Mouse (Mus musculus): ENCODE data around the gene Fgg. TPM values are rescaled to one million over a fixed set of nuclear protein-coding genes. Genes with fewer than 3 reads are reported as not detected.

Fgg gene
- polyA plus RNA-seq, 1 experiment from 2014 or later = 8.8 TPM

- Histone ChIP-seq H3K4me1 (no peaks in the 10 kb centered on the region), H3K36me3 (no peaks in the 10 kb centered on the region), H3K4me3 (replicated peaks) (no peak overlapping the region), H3K27me3 (no peaks in the 10 kb centered on the region), H3K9ac (no peak overlapping the region), H3K27ac (no peak overlapping the region), H3K9me3 (replicated peaks) (no peaks in the 10 kb centered on the region), H3K4me2 (no peak overlapping the region)
- ATAC-seq (replicated peaks; ENCODE audit: low FRiP score) = no peak
- 85% methylated on average over 7 of the region's 7 CpGs for WGBS
Measured at GRCm38 (mm10) chr3:83004801-83005200, 2.7 kb upstream of the Fgg start.

- no peaks in the 10 kb centered on the region for H3K36me3 ChIP-seq
- 76% methylated on average over 11 of the region's 11 CpGs for WGBS
- H3K9ac ChIP-seq = no peak overlapping the region
- H3K27ac ChIP-seq = no peak overlapping the region
- no peaks in the 10 kb centered on the region for H3K27me3 ChIP-seq
- no peaks in the 10 kb centered on the region for H3K4me1 ChIP-seq
- no peaks in the 10 kb centered on the region for H3K9me3 ChIP-seq (replicated peaks)
- no peak overlapping the region for H3K4me2 ChIP-seq
- no peak overlapping the region for H3K4me3 ChIP-seq (replicated peaks)
- no peak for ATAC-seq (replicated peaks; ENCODE audit: low FRiP score)
Measured at GRCm38 (mm10) chr3:83010291-83010690, 2.8 kb downstream of the Fgg start.

GRCm38 (mm10) chr3:83011136-83011535 is 3.6 kb downstream of the Fgg start:
- H3K9me3 ChIP-seq (replicated peaks) = no peaks in the 10 kb centered on the region
- H3K4me1 ChIP-seq = no peaks in the 10 kb centered on the region
- no peak for ATAC-seq (replicated peaks; ENCODE audit: low FRiP score)
- no peak overlapping the region for H3K9ac ChIP-seq
- no peak overlapping the region for H3K27ac ChIP-seq
- H3K36me3 ChIP-seq = no peaks in the 10 kb centered on the region
- H3K4me3 ChIP-seq (replicated peaks) = no peak overlapping the region
- no peaks in the 10 kb centered on the region for H3K27me3 ChIP-seq
- no peak overlapping the region for H3K4me2 ChIP-seq
- 88% methylated on average over 4 of the region's 4 CpGs for WGBS

- WGBS = 74% methylated on average over 4 of the region's 4 CpGs
- Histone ChIP-seq H3K4me1 (no peaks in the 10 kb centered on the region), H3K9ac (no peak overlapping the region), H3K4me2 (no peak overlapping the region), H3K9me3 (replicated peaks) (no peaks in the 10 kb centered on the region), H3K4me3 (replicated peaks) (no peak overlapping the region), H3K27me3 (no peaks in the 10 kb centered on the region), H3K36me3 (no peaks in the 10 kb centered on the region), H3K27ac (no peak overlapping the region)
- no peak for ATAC-seq (replicated peaks; ENCODE audit: low FRiP score)
Measured at GRCm38 (mm10) chr3:83011565-83011964, 4.0 kb downstream of the Fgg start.

- H3K4me3 ChIP-seq (replicated peaks) = no peak overlapping the region
- no peak for ATAC-seq (replicated peaks; ENCODE audit: low FRiP score)
- no peak overlapping the region for H3K9ac ChIP-seq
- H3K4me1 ChIP-seq = no peaks in the 10 kb centered on the region
- WGBS = 88% methylated on average over 19 of the region's 19 CpGs
- no peaks in the 10 kb centered on the region for H3K27me3 ChIP-seq
- H3K9me3 ChIP-seq (replicated peaks) = no peaks in the 10 kb centered on the region
- H3K36me3 ChIP-seq = no peaks in the 10 kb centered on the region
- H3K4me2 ChIP-seq = no peak overlapping the region
- H3K27ac ChIP-seq = no peak overlapping the region
Measured at GRCm38 (mm10) chr3:83012636-83013035, 5.1 kb downstream of the Fgg start.

- 88% methylated on average over 10 of the region's 10 CpGs for WGBS
- no peaks in the 10 kb centered on the region for H3K36me3 ChIP-seq
- no peak overlapping the region for H3K9ac ChIP-seq
- H3K27me3 ChIP-seq = no peaks in the 10 kb centered on the region
- no peaks in the 10 kb centered on the region for H3K4me1 ChIP-seq
- no peak overlapping the region for H3K4me3 ChIP-seq (replicated peaks)
- H3K27ac ChIP-seq = no peak overlapping the region
- H3K9me3 ChIP-seq (replicated peaks) = no peaks in the 10 kb centered on the region
- no peak for ATAC-seq (replicated peaks; ENCODE audit: low FRiP score)
- no peak overlapping the region for H3K4me2 ChIP-seq
Measured at GRCm38 (mm10) chr3:83013951-83014350, 6.4 kb downstream of the Fgg start.

- Histone ChIP-seq H3K36me3 (no peaks in the 10 kb centered on the region), H3K4me3 (replicated peaks) (no peak overlapping the region), H3K9me3 (replicated peaks) (no peaks in the 10 kb centered on the region), H3K4me1 (no peaks in the 10 kb centered on the region), H3K9ac (no peak overlapping the region), H3K27ac (no peak overlapping the region), H3K27me3 (no peaks in the 10 kb centered on the region), H3K4me2 (no peak overlapping the region)
- 82% methylated on average over 1 of the region's 1 CpGs for WGBS
- no peak for ATAC-seq (replicated peaks; ENCODE audit: low FRiP score)
Measured at GRCm38 (mm10) chr3:83016236-83016635, 8.7 kb downstream of the Fgg start.

GRCm38 (mm10) chr3:83020387-83020786 is 12.9 kb downstream of the Fgg start:
- Histone ChIP-seq H3K4me3 (replicated peaks) (no peak overlapping the region), H3K36me3 (no peaks in the 10 kb centered on the region), H3K9ac (no peak overlapping the region), H3K4me1 (no peaks in the 10 kb centered on the region), H3K4me2 (no peak overlapping the region), H3K27me3 (no peaks in the 10 kb centered on the region), H3K27ac (no peak overlapping the region), H3K9me3 (replicated peaks) (no peaks in the 10 kb centered on the region)
- ATAC-seq (replicated peaks; ENCODE audit: low FRiP score) = no peak
- WGBS = 78% methylated on average over 2 of the region's 2 CpGs

GRCm38 (mm10) chr3:83021176-83021575 is 13.7 kb downstream of the Fgg start:
- WGBS = 87% methylated on average over 5 of the region's 5 CpGs

GRCm38 (mm10) chr3:83025036-83025435 is 17.5 kb downstream of the Fgg start:
- no peak overlapping the region for H3K4me2 ChIP-seq
- H3K36me3 ChIP-seq = no peaks in the 10 kb centered on the region
- H3K27ac ChIP-seq = 0 out of 2 replicates have a peak overlapping the region, but pooled peaks have one; percentile 9
- H3K4me3 ChIP-seq (replicated peaks) = no peak overlapping the region
- no peak for ATAC-seq (replicated peaks; ENCODE audit: low FRiP score)
- H3K4me1 ChIP-seq = 0 out of 2 replicates have a peak, but pooled peaks cover 2% of the 10 kb centered on the region
- no peaks in the 10 kb centered on the region for H3K9me3 ChIP-seq (replicated peaks)
- H3K27me3 ChIP-seq = no peaks in the 10 kb centered on the region
- WGBS = 82% methylated on average over 6 of the region's 6 CpGs
- H3K9ac ChIP-seq = no peak overlapping the region

More at GRCm38 (mm10) chr3:83021176-83021575, 13.7 kb downstream of the Fgg start:
- H3K4me2 ChIP-seq = no peak overlapping the region
- 0 out of 2 replicates have a peak, but pooled peaks cover 2% of the 10 kb centered on the region for H3K4me1 ChIP-seq
- H3K9me3 ChIP-seq (replicated peaks) = no peaks in the 10 kb centered on the region
- H3K9ac ChIP-seq = no peak overlapping the region
- H3K27ac ChIP-seq = no peak overlapping the region
- no peak overlapping the region for H3K4me3 ChIP-seq (replicated peaks)
- no peak for ATAC-seq (replicated peaks; ENCODE audit: low FRiP score)
- no peaks in the 10 kb centered on the region for H3K36me3 ChIP-seq
- no peaks in the 10 kb centered on the region for H3K27me3 ChIP-seq

GRCm38 (mm10) chr3:83025475-83026301 is 18.2 kb downstream of the Fgg start, which contains the start of gene Fga:
TSS of gene Fga (plus strand) at chr3:83026076.
- ATAC-seq (replicated peaks; ENCODE audit: low FRiP score) = peak; percentile 79
- 78% methylated on average over 9 of the region's 9 CpGs for WGBS
- no peaks in the 10 kb centered on the region for H3K36me3 ChIP-seq
- no peak within 1 kb of the TSS for H3K4me2 ChIP-seq
- 0 out of 2 replicates have a peak within 1 kb of the TSS, but pooled peaks have one; percentile 22 for H3K27ac ChIP-seq
- 0 out of 2 replicates have a peak, but pooled peaks cover 2% of the 10 kb centered on the region for H3K4me1 ChIP-seq
- no peak within 1 kb of the TSS for H3K4me3 ChIP-seq (replicated peaks)
- H3K27me3 ChIP-seq = no peaks in the 10 kb centered on the region
- no peak within 1 kb of the TSS for H3K9ac ChIP-seq
- H3K9me3 ChIP-seq (replicated peaks) = no peaks in the 10 kb centered on the region

GRCm38 (mm10) chr3:83027546-83028251 is 20.2 kb downstream of the Fgg start:
- no peak for ATAC-seq (replicated peaks; ENCODE audit: low FRiP score)
- Histone ChIP-seq H3K9me3 (replicated peaks) (no peaks in the 10 kb centered on the region), H3K4me3 (replicated peaks) (no peak overlapping the region), H3K27ac (no peak overlapping the region), H3K4me1 (0 out of 2 replicates have a peak, but pooled peaks cover 2% of the 10 kb centered on the region), H3K4me2 (no peak overlapping the region), H3K9ac (no peak overlapping the region), H3K27me3 (no peaks in the 10 kb centered on the region), H3K36me3 (no peaks in the 10 kb centered on the region)
- 90% methylated on average over 9 of the region's 9 CpGs for WGBS

All from kidney, embryonic 15.5 days (tissue).